Mouse (Mus musculus) intestine, embryonic 15.5 days (tissue): Measurements from ENCODE around the gene Dpp8. TPM values are rescaled to one million over a fixed set of nuclear protein-coding genes. Genes with fewer than 3 reads are reported as not detected.
A peak's percentile ranks its signal among the peaks of the same experiment; 100 is the strongest.
"Not testable (repeated sequence)": the region's sequence is repeated elsewhere in the genome, so short reads cannot be mapped to it uniquely, and the experiment has no call there.

ENCODE experiments used
- ATAC-seq: fragments of 200-750 bp; cut with Nextera tagmentation; 2 replicates; pipeline ENCODE4 v1.8.0; 2017; ENCODE audit warnings: moderate TSS enrichment, moderate library complexity
- H3K27ac ChIP-seq: fragments of 300-500 bp; sonication (generic); 2 replicates; pipeline ENCODE4 v1.5.1; 2015; ENCODE audit warnings: mild to moderate bottlenecking, inconsistent platforms
- H3K27me3 ChIP-seq: fragments of 300-500 bp; sonication (generic); replicated peaks from 2 replicates; pipeline ENCODE4 v1.6.1; 2015; ENCODE audit warnings: inconsistent platforms
- H3K36me3 ChIP-seq: fragments of 300-500 bp; sonication (generic); 2 replicates; pipeline ENCODE4 v1.6.1; 2015; ENCODE audit warnings: inconsistent platforms
- H3K4me1 ChIP-seq: fragments of 300-500 bp; sonication (generic); replicated peaks from 2 replicates; pipeline ENCODE4 v1.6.1; 2015; ENCODE audit warnings: inconsistent platforms
- H3K4me2 ChIP-seq: fragments of 300-500 bp; sonication (generic); replicated peaks from 2 replicates; pipeline ENCODE4 v1.6.1; 2015; ENCODE audit warnings: mild to moderate bottlenecking, inconsistent platforms
- H3K4me3 ChIP-seq: fragments of 300-500 bp; sonication (generic); replicated peaks from 2 replicates; pipeline ENCODE4 v1.5.1; 2015; ENCODE audit warnings: inconsistent platforms
- H3K9ac ChIP-seq: fragments of 300-500 bp; sonication (generic); 2 replicates; pipeline ENCODE4 v1.6.1; 2015; ENCODE audit warnings: inconsistent platforms
- H3K9me3 ChIP-seq: fragments of 300-500 bp; sonication (generic); 2 replicates; pipeline ENCODE4 v1.6.1; 2016; ENCODE audit warnings: inconsistent platforms
- WGBS: fragments of 180-500 bp; shearing (Covaris S2); methylation state at CpG from one replicate; pipeline ENCODE4 v1.1.7; 2015; 5-methylcytosine and 5-hydroxymethylcytosine counted together
- polyA plus RNA-seq: library from polyadenylated mRNA; unstranded; fragments of >200 nt; fragmentation: Nextera tagmentation; extraction: Ambion mirVana; gene quantifications from 2 replicates; pipeline ENCODE4 v1.2.1, GENCODE M21; 2015

Dpp8 gene
- polyA plus RNA-seq, 1 experiment from 2014 or later: 33.1 TPM

DNA sequence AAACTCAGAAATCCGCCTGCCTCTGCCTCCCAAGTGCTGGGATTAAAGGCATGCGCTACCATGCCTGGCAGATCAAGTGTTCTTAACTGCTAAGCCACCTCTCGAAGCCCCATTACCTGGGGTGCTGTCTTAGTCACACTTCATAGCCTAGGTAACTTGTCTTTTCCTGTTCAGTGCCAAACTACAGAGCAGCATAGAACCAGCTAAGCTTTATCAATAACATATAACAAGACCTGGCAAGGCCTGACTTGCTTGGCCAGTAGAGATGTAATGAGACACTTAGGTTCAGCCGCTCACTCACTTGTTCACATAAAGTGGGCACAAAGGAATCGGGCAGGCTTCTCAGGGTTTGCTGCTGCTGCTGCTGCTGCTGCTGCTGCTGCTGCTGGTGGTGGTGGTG, 3.9 kb upstream of the Dpp8 start:
- Histone ChIP-seq H3K9me3 (no peaks in the 10 kb centered on the region), H3K27me3 (no peaks in the 10 kb centered on the region), H3K27ac (no peak overlapping the region), H3K4me2 (no peak overlapping the region), H3K4me1 (peaks cover 4% of the 10 kb centered on the region; the same call in 1 of the 2 replicates), H3K4me3 (no peak overlapping the region), H3K36me3 (no peaks in the 10 kb centered on the region), H3K9ac (no peak overlapping the region)
- ATAC-seq: no peak
- WGBS: 92% methylated on average over 5 of the region's 5 CpGs

GRCm38 (mm10) chr9:65031355-65031754, 859 bp upstream of the Dpp8 start:
- H3K36me3 ChIP-seq, H3K4me1 ChIP-seq, H3K9me3 ChIP-seq, H3K4me3 ChIP-seq, H3K27me3 ChIP-seq, H3K9ac ChIP-seq, ATAC-seq, H3K27ac ChIP-seq, H3K4me2 ChIP-seq: not testable (repeated sequence)
- 82% methylated on average over 5 of the region's 5 CpGs for WGBS

DNA sequence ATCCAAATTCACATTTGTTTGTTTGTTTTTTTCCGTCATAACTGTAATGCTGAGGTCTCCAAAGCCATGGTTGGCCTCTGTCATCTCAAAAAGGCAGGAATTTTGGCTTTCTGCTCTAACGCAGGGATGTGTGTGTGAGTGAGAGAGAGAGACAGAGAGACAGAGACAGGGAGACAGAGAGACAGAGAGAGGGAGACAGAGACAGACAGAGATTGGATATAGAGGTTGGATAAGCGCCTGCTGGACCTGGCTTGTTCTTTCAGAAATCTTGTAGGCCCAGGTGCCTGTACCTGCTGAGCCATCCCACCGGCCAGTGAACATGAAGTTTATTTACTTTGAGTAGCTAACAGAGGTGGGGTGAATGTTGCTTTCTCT, 333 bp upstream of the Dpp8 start:
- no peak for ATAC-seq
- no peaks in the 10 kb centered on the region for H3K36me3 ChIP-seq
- H3K4me1 ChIP-seq: peaks cover 7% of the 10 kb centered on the region; the same call in 1 of the 2 replicates
- H3K4me3 ChIP-seq: peak overlapping the region; percentile 99; the same call in 1 of the 2 replicates
- WGBS: 37% methylated on average over 4 of the region's 4 CpGs
- no peak overlapping the region for H3K9ac ChIP-seq
- no peaks in the 10 kb centered on the region for H3K27me3 ChIP-seq
- no peak overlapping the region for H3K27ac ChIP-seq
- peak overlapping the region; percentile 84 for H3K4me2 ChIP-seq
- H3K9me3 ChIP-seq: no peaks in the 10 kb centered on the region

- no peaks in the 10 kb centered on the region for H3K27me3 ChIP-seq
- peaks cover 26% of the 10 kb centered on the region for H3K36me3 ChIP-seq
- H3K4me3 ChIP-seq: no peak overlapping the region
- H3K4me1 ChIP-seq: peaks cover 7% of the 10 kb centered on the region; the same call in 1 of the 2 replicates
- H3K4me2 ChIP-seq: no peak overlapping the region
- no peak overlapping the region for H3K27ac ChIP-seq
- 90% methylated on average over 1 of the region's 1 CpGs for WGBS
- H3K9ac ChIP-seq: no peak overlapping the region
- ATAC-seq: no peak
- H3K9me3 ChIP-seq: no peaks in the 10 kb centered on the region
These were observed 4.2 kb downstream of the Dpp8 start for GRCm38 (mm10) chr9:65036456-65036855.

GRCm38 (mm10) chr9:65036861-65037260, 4.6 kb downstream of the Dpp8 start:
- H3K4me2 ChIP-seq: no peak overlapping the region
- no peak overlapping the region for H3K9ac ChIP-seq
- peaks cover 7% of the 10 kb centered on the region; the same call in 1 of the 2 replicates for H3K4me1 ChIP-seq
- WGBS: 90% methylated on average over 8 of the region's 8 CpGs
- no peaks in the 10 kb centered on the region for H3K9me3 ChIP-seq
- no peak for ATAC-seq
- H3K36me3 ChIP-seq: peaks cover 26% of the 10 kb centered on the region
- no peaks in the 10 kb centered on the region for H3K27me3 ChIP-seq
- no peak overlapping the region for H3K27ac ChIP-seq
- no peak overlapping the region for H3K4me3 ChIP-seq

DNA sequence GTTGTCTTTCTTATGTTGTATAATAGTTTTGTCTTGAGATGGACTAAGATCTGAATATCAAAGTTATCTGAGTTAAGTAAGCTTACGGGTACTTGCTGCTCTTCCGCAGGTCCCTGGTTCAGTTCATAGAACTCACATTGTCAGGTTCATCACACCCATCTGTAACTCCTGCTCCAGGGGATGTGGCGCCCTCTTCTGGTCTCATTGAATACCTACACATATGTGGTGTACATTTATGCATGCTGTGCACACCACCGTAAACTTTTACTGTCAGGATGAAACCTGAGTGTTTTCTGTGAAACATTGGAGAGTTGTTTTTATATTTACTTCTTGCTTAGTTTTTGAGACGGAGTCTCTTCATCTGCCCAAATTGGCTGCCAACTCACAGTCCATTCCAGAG, 9.2 kb downstream of the Dpp8 start:
- H3K36me3 ChIP-seq: peaks cover 33% of the 10 kb centered on the region
- H3K4me2 ChIP-seq: no peak overlapping the region
- H3K9ac ChIP-seq: no peak overlapping the region
- WGBS: 94% methylated on average over 5 of the region's 5 CpGs
- H3K4me1 ChIP-seq: no peaks in the 10 kb centered on the region
- no peak overlapping the region for H3K4me3 ChIP-seq
- no peak for ATAC-seq
- no peak overlapping the region for H3K27ac ChIP-seq
- H3K9me3 ChIP-seq: no peaks in the 10 kb centered on the region
- H3K27me3 ChIP-seq: no peaks in the 10 kb centered on the region

- Histone ChIP-seq H3K27ac (no peak overlapping the region), H3K36me3 (peaks cover 33% of the 10 kb centered on the region), H3K9ac (no peak overlapping the region), H3K9me3 (no peaks in the 10 kb centered on the region), H3K4me3 (no peak overlapping the region), H3K27me3 (no peaks in the 10 kb centered on the region), H3K4me1 (no peaks in the 10 kb centered on the region), H3K4me2 (no peak overlapping the region)
- ATAC-seq: no peak
- WGBS: 94% methylated on average over 1 of the region's 1 CpGs
These were observed 14.8 kb downstream of the Dpp8 start for GRCm38 (mm10) chr9:65046993-65047392.

- no peak for ATAC-seq
- Histone ChIP-seq H3K9ac (no peak overlapping the region), H3K9me3 (no peaks in the 10 kb centered on the region), H3K4me3 (no peak overlapping the region), H3K4me1 (no peaks in the 10 kb centered on the region), H3K27ac (no peak overlapping the region), H3K36me3 (peaks cover 39% of the 10 kb centered on the region), H3K27me3 (no peaks in the 10 kb centered on the region), H3K4me2 (no peak overlapping the region)
- WGBS: 85% methylated on average over 5 of the region's 5 CpGs
These were observed 17.2 kb downstream of the Dpp8 start for GRCm38 (mm10) chr9:65049422-65049821.

GRCm38 (mm10) chr9:65050981-65051380, 18.8 kb downstream of the Dpp8 start:
- Histone ChIP-seq H3K4me2 (no peak overlapping the region), H3K27ac (no peak overlapping the region), H3K27me3 (no peaks in the 10 kb centered on the region), H3K9me3 (no peaks in the 10 kb centered on the region), H3K36me3 (peaks cover 39% of the 10 kb centered on the region), H3K4me1 (no peaks in the 10 kb centered on the region), H3K9ac (no peak overlapping the region), H3K4me3 (no peak overlapping the region)
- WGBS: 91% methylated on average over 3 of the region's 3 CpGs
- ATAC-seq: no peak

DNA sequence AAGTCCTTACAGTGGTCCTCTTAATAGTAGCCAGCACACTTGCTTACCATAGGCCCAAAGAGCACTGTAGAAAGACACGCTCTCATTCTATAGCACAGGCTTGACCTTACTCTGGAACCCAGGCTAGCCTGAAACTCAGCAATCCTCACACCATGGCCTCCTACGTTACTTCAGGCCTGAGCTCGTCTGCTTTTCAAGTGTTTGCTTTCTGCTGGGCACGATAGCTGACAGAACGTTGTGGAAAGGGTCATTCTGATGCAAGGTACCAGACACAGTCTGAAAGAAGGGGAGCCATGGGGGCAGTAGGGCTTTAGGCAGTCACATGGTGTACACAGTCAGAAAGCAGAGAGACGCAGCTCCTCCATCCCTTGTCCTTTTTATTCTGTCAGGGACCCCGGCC, 32.0 kb downstream of the Dpp8 start:
- ATAC-seq: no peak
- Histone ChIP-seq H3K27ac (no peak overlapping the region), H3K27me3 (no peaks in the 10 kb centered on the region), H3K4me2 (no peak overlapping the region), H3K4me1 (no peaks in the 10 kb centered on the region), H3K9me3 (no peaks in the 10 kb centered on the region), H3K9ac (no peak overlapping the region), H3K36me3 (peaks cover 21% of the 10 kb centered on the region), H3K4me3 (no peak overlapping the region)
- WGBS: 92% methylated on average over 7 of the region's 7 CpGs

- ATAC-seq: peak; percentile 39; the same call in 1 of the 2 replicates
- H3K9me3 ChIP-seq: no peaks in the 10 kb centered on the region
- no peaks in the 10 kb centered on the region for H3K27me3 ChIP-seq
- H3K4me1 ChIP-seq: no peaks in the 10 kb centered on the region
- no peak overlapping the region for H3K4me2 ChIP-seq
- 89% methylated on average over 3 of the region's 3 CpGs for WGBS
- no peak overlapping the region for H3K27ac ChIP-seq
- H3K4me3 ChIP-seq: no peak overlapping the region
- no peak overlapping the region for H3K9ac ChIP-seq
- 0 out of 2 replicates have a peak, but pooled peaks cover 4% of the 10 kb centered on the region for H3K36me3 ChIP-seq
These were observed 38.4 kb downstream of the Dpp8 start for GRCm38 (mm10) chr9:65070587-65070986.

- H3K36me3 ChIP-seq: 0 out of 2 replicates have a peak, but pooled peaks cover 6% of the 10 kb centered on the region
- WGBS: 66% methylated on average over 9 of the region's 9 CpGs
These were observed 41.3 kb downstream of the Dpp8 start for GRCm38 (mm10) chr9:65073555-65073954.

GRCm38 (mm10) chr9:65074251-65074650, 42.0 kb downstream of the Dpp8 start:
- Histone ChIP-seq H3K4me2 (no peak overlapping the region), H3K9me3 (no peaks in the 10 kb centered on the region), H3K4me3 (no peak overlapping the region), H3K27me3 (no peaks in the 10 kb centered on the region), H3K27ac (no peak overlapping the region), H3K4me1 (no peaks in the 10 kb centered on the region), H3K9ac (no peak overlapping the region), H3K36me3 (peaks cover 9% of the 10 kb centered on the region)
- ATAC-seq: no peak
- WGBS: 88% methylated on average over 15 of the region's 15 CpGs

More at GRCm38 (mm10) chr9:65073555-65073954, 41.3 kb downstream of the Dpp8 start:
- Histone ChIP-seq H3K4me1 (no peaks in the 10 kb centered on the region), H3K27me3 (no peaks in the 10 kb centered on the region), H3K27ac (no peak overlapping the region), H3K4me3 (no peak overlapping the region), H3K9ac (no peak overlapping the region), H3K4me2 (no peak overlapping the region), H3K9me3 (no peaks in the 10 kb centered on the region)
- no peak for ATAC-seq
